Mouse (Mus musculus): ENCODE data around the gene Barhl2.

- TF ChIP-seq POLR2A (IDR thresholded peaks at IDR 0.05; ENCODE audit: insufficient read length, low read depth) (no peak), USF1 (IDR thresholded peaks at IDR 0.05; ENCODE audit: low read depth) (no peak), CEBPB (IDR thresholded peaks at IDR 0.05; ENCODE audit: insufficient read depth, poor library complexity, severe bottlenecking) (no peak), MAX (IDR thresholded peaks at IDR 0.05; ENCODE audit: low read depth) (no peak), TCF3 (IDR thresholded peaks at IDR 0.05; ENCODE audit: insufficient read length, low read depth) (no peak), POLR2AphosphoS2 (IDR thresholded peaks at IDR 0.05; ENCODE audit: insufficient read length, low read depth) (no peak), MYOG (IDR thresholded peaks at IDR 0.05; ENCODE audit: control insufficient read depth in 1 of 3, insufficient read depth in 1 of 3, insufficient read length in 2 of 3, low read depth in 2 of 3) (no peak)
These were observed 37.6 kb downstream of the Barhl2 start for GRCm38 (mm10) chr5:106420370-106420769.

Measured in myocyte (in vitro differentiated cells).